ENCODE assay signal across 15 mouse cellular contexts in the genomic region with DNA sequence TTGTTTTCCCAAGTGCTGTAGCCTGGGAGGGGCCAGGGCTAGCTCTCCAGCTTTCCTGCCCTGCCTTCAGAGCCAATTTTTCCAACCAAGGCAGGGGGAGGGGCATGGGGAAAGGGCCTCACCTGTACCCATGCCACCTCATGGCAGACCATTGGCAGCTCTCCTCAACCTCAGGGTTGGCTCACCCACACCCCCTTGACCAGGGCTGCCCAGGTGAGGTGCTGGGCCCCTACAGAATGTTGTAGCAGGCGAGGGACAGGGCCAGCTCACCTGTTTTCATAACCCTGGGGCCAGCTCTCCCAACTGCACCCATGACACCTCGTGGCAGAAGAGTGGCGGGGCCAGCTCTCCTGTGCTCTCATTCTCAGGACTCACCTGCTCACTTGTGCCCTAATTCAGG.
"Had no signal": no experiment of that assay in that cellular context is flagged by ENCODE, and none has a peak within 500 bp of the region (broad histone marks: within the 10 kb centered on the region; RNA-seq: fewer than 3 reads in every experiment).

No protein-coding gene starts in this region.

- H3K27me3 ChIP-seq: neural tube, embryonic 13.5 days had no signal

- DNase-seq: kidney, adult 8-10 months; kidney, postnatal 25 days; liver; lung, adult 2 months; lung, postnatal 36 days; retina, postnatal 1 day; right cerebral cortex, postnatal 4 days; spleen, adult 18-20 months had no signal

- H3K4me2 ChIP-seq: limb, embryonic 12.5 days; neural tube, embryonic 13.5 days had no signal

- H3K9ac ChIP-seq: limb, embryonic 12.5 days; liver, embryonic 14.5 days; neural tube, embryonic 13.5 days had no signal

- H3K4me3 ChIP-seq: left cerebral cortex, adult 2 months; limb, embryonic 12.5 days; neural tube, embryonic 13.5 days had no signal

- H3K27ac ChIP-seq: left cerebral cortex, adult 2 months; limb, embryonic 12.5 days; liver, embryonic 14.5 days; neural tube, embryonic 13.5 days had no signal

- H3K9me3 ChIP-seq: limb, embryonic 12.5 days; neural tube, embryonic 13.5 days had no signal

- H3K36me3 ChIP-seq: limb, embryonic 12.5 days; neural tube, embryonic 13.5 days had no signal

- ATAC-seq: inflammation-experienced regulatory T-cells, adult 6 months; intestine, postnatal 0 days; lung, postnatal 0 days had no signal
